Mouse (Mus musculus) left cerebral cortex, adult 2 months (tissue): ENCODE data around the gene Sergef. TPM values are rescaled to one million over a fixed set of nuclear protein-coding genes. Genes with fewer than 3 reads are reported as not detected.

Source experiments
- DNase-seq, 2 experiments: peaks; one replicate each; pipeline ENCODE4 v3.0.0; 2021 to 2022; ENCODE audit warnings: low spot score in 2 of 2, mixed read lengths in 1 of 2; ENCODE audit errors: extremely low spot score in 1 of 2
- H3K27ac ChIP-seq: fragments of 200-600 bp; 2 replicates; pipeline ENCODE4 v1.8.1; 2022
- H3K4me3 ChIP-seq: fragments of 200-600 bp; 2 replicates; pipeline ENCODE4 v1.8.1; 2022
- CTCF ChIP-seq: fragments of 200-600 bp; IDR thresholded peaks from 2 replicates; pipeline ENCODE4 v1.8.1; 2022; ENCODE audit warnings: antibody characterized with exemption, mild to moderate bottlenecking, moderate library complexity
- intact Hi-C: fragments of 180-260 bp; cut with DNase I; formaldehyde crosslinking; loops from one replicate; pipeline ENCODE4 v1.15.1; 2025
- total RNA-seq, 2 experiments: library from RNA; stranded (reverse); gene quantifications; 2 replicates each; pipeline ENCODE4 v1.2.3; 2021

The Sergef gene
- total RNA-seq, 2 experiments from 2014 or later = 74.5 to 77.3 TPM

DNA sequence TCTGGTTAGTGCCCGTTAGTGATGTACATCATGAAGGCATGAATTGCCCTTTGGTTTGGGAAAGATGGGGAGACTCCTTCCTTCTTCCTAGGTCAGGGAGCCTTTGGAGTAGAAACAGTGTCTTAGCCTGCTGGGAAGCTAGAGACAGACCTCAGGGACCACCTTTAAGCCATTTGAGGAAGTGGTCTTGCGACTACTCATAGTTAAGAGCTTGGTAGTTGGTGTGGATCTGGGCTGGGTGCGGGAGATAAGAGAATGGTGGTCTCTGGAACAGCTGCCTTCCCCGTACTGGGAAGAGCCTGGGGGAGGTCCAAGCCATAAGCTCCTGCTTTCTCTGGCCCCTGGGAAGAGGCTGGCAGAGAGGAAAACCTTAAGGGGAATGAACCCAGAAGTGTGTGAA, 241.0 kb downstream of the Sergef start:
- Histone ChIP-seq H3K27ac (peak overlapping the region; percentile 6; the same call in 1 of the 2 replicates), H3K4me3 (peak overlapping the region; percentile 81)
- intact Hi-C loops = loop anchor here (5.0 kb wide), 2 partner anchors 119 to 189 kb away; no protein-coding TSS in a partner anchor
- TF ChIP-seq CTCF = no peak
- peak in 1 of 2 experiments; percentile 11 for DNase-seq

DNA sequence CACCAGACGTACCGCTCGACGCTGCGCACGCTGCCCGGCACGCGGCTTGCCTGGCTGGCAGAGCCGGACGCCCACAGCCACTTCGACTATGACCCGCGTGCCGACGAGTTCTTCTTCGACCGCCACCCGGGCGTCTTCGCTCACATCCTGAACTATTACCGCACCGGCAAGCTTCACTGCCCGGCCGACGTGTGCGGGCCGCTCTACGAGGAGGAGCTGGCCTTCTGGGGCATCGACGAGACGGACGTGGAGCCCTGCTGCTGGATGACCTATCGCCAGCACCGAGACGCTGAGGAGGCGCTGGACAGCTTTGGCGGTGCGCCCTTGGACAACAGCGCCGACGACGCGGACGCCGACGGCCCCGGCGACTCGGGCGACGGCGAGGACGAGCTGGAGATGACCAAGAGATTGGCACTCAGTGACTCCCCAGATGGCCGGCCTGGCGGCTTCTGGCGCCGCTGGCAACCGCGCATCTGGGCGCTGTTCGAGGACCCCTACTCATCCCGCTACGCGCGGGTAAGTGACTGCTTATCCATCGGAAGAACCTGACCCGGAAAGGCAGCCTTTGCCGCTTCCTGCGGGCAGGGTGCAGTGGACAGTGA, 241.8 kb downstream of the Sergef start:
- peak in 1 of 2 experiments; percentile 12 for DNase-seq
- Histone ChIP-seq H3K27ac (peak overlapping the region; percentile 93), H3K4me3 (peak overlapping the region; percentile 81)
- TF ChIP-seq CTCF = no peak
- intact Hi-C loops = loop anchor here (2.0 to 5.0 kb wide), 3 partner anchors 23 to 189 kb away; no protein-coding TSS in a partner anchor

DNA sequence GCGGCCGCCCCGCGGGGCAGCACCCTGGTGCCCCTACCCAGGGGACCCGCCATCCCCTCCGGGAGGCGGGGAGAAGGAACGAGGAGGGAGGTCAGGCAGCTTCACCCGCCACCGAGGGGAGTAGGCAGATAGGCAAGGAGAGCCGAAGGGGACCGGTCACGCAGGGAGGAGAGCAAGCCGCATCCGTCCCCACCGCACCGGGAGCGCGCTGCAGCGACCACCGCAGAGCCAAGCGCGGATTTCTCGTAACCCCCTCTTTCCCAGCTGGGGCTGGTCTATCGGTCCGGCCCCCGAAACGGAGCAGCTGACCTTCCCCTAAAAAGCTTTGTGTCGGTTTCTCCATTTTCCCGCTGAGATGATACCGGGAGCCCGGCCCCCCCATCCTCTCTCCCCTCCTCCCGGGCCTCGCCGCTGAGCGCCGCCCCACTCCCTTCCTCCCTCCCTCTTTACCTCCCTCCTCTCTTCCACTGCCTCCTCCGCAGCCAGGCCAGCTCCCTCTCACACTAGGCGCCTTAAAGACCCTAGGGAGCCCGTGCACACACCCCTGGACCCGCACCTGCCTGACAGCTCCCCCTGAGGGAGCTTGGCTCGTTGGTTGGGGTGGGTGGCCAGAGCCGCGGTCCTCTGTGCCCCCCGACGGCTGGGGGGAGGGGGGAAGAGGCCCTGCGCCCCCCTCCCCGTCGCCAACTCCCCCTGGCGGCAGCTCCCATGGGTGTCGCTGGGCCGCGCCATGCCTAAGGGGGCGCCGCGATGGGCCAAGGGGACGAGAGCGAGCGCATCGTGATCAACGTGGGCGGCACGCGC, 242.5 kb downstream of the Sergef start:
- peak; percentile 60 for TF ChIP-seq CTCF

DNA sequence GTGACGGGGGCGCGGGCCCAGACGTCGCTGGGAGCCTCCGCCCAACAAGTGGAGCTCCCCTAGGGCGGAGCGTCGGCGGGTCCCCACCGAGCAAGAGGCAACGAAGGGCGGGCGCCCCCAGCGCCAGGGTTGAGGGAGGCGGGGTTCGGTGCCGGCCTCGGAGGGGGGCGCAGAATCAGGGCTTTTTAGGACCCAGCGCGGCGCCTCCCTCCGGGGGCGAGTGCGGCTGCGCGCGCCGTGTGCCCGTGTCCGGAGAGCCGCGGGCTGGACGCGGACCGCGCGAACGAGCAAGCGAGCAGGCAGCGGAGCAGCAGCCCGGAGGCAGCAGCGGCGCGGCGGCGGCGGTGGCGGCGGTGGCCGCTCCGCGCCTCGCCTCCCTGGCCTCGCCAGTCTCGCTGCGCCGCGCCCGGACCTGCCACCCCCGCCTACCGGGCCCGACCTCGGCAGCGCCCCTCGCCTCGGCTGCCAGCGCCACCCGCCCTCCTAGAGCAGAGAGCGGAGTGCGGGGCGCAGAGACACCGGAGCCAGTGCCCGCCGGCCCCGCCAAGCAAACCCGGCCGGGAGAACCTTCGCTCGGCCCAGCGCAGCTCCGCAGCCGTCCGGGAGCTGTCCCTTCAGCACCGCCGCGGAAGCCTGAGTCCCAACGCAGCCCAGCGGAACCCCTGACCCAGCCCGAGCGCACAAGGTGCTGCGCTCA, 243.2 kb downstream of the Sergef start, which contains the start of gene Kcnc1:
Gene Kcnc1, plus strand, starts transcription at position 267 of the 697 bp plus-strand sequence.
- intact Hi-C loops = loop anchor here (2.0 to 5.0 kb wide), 3 partner anchors 24 to 191 kb away; no protein-coding TSS in a partner anchor
- Histone ChIP-seq H3K4me3 (peak within 1 kb of the TSS; percentile 81), H3K27ac (peak within 1 kb of the TSS; percentile 93)
- DNase-seq = peak; percentile 72 to 80
- TF ChIP-seq CTCF = no peak

More for the DNA sequence above, 242.5 kb downstream of the Sergef start:
- intact Hi-C loops = loop anchor here (2.0 to 5.0 kb wide), 3 partner anchors 24 to 190 kb away; no protein-coding TSS in a partner anchor
- peak overlapping the region; percentile 81 for H3K4me3 ChIP-seq
- H3K27ac ChIP-seq = peak overlapping the region; percentile 93
- DNase-seq = peak; percentile 72 to 73

DNA sequence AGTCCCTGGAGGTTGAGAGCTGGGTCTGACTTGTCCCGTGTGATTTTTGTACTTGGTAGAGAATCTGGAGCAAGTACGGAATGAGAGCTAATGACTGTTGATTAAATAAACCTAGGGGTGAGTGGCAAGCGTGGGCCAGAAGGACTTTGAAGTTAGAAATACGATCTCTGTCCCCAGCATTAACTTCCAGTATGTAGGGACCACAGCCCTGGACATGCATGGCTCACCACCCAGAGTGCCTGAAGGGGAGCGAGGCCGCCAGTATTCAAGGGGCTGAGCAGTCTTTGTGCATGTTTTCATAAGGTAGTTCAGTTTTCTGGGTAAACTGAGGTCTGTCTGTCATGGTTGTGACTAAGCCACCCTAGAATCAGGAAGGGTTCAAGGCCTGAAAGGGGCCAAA, 244.0 kb downstream of the Sergef start:
- no peak overlapping the region for H3K27ac ChIP-seq
- no peak for TF ChIP-seq CTCF
- intact Hi-C loops = loop anchor here (5.0 kb wide), 2 partner anchors 122 to 192 kb away; no protein-coding TSS in a partner anchor
- no peak overlapping the region for H3K4me3 ChIP-seq
- DNase-seq = no peak

DNA sequence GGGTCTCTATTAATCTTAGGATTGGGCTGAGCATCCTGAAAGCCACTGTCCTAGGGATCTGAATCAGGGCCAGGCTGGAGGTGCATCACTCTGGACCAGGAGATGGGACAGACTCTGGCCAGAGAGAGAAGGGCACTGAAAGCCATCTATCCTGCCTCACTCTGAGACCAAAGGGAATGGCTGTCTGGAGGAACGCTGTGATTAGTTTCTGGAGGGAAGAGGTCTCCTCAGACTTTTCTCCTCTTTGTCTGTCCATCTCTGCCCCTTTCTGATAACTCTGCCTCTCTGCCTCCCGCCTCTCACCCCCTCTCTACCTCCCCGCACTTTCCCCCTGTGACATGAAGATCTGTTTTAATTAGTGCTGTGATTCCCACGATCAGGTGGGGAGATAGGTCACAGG, 244.7 kb downstream of the Sergef start:
- intact Hi-C loops = loop anchor here (5.0 kb wide), 3 partner anchors 122 to 317 kb away; partner anchors contain the start of gene Saal1
- TF ChIP-seq CTCF = no peak
- DNase-seq = no peak
- Histone ChIP-seq H3K4me3 (no peak overlapping the region), H3K27ac (no peak overlapping the region)

DNA sequence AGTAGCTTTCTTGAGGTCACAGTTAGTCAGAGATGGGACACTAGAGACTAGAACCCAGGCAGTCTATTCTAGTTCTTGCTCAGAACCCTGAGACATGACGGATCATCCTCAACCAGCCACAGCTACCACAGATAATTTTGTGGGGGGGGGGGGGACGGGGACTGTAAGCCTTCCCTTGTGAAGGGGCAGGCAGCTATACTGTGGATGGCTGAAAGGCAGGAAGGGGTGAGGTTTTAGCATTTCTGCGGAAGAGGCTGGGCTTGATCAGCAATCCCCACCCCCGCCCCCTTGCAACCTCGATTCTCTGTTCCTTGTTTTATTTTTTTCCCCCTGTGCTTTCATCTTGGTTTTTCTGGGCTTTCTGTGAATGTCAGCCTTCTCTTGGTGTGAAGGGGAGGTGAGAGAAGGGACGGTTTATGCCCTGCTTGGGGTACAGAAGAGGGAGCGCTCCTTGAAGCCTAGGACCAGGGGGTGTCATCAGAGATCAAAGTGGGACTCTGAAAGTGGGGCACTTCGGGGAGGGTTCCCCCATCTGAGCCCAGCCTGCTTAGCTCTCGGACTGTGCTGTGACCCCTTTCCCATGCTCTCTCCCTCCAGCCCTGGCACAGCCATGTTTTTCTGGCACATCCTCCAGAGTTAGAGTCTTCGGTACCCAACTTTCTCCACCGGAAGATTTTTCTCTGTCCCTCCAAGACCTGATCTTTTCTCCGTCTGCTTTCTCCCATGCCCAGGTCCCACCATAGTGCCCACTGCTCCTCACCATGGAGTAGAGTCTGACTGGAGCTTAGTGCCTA, 245.7 kb downstream of the Sergef start:
- Histone ChIP-seq H3K4me3 (no peak overlapping the region), H3K27ac (no peak overlapping the region)
- intact Hi-C loops = loop anchor here (1.0 to 5.0 kb wide), 3 partner anchors 175 to 318 kb away; partner anchors contain the start of gene Saal1
- no peak for TF ChIP-seq CTCF
- DNase-seq = no peak

Other genes starting within 250 kb of the Sergef start
- gene Kcnc1, start 243.3 kb downstream of the Sergef start, total RNA-seq = 100 to 1,000 TPM; 140 to 149 TPM
- not detected for gene Tph1, start 32.7 kb upstream of the Sergef start, total RNA-seq
- gene Saal1, start 70.9 kb upstream of the Sergef start, total RNA-seq = 1 to 10 TPM; 8.8 to 9.3 TPM
- not detected for gene Saa3, start 75.9 kb upstream of the Sergef start, total RNA-seq
- gene Saa4, start 92.8 kb upstream of the Sergef start, total RNA-seq = not detected
- gene Saa1, start 103.2 kb upstream of the Sergef start, total RNA-seq = not detected
- gene Saa2, start 112.0 kb upstream of the Sergef start, total RNA-seq = not detected
- gene Hps5, start 156.3 kb upstream of the Sergef start, total RNA-seq = 10 to 100 TPM; 14.6 to 16.8 TPM
- gene Gtf2h1, start 156.3 kb upstream of the Sergef start, total RNA-seq = 10 to 100 TPM; 34.3 to 36.4 TPM
- gene Ldha, start 201.7 kb upstream of the Sergef start, total RNA-seq = 100 to 1,000 TPM; 342 to 356 TPM
- not detected for gene Ldhc, start 221.4 kb upstream of the Sergef start, total RNA-seq